Mouse (Mus musculus): ENCODE measurements around the gene Arpc3. TPM values are rescaled to one million over a fixed set of nuclear protein-coding genes. Genes with fewer than 3 reads are reported as not detected.

Gene Arpc3
- total RNA-seq (2021), result 100 to 1,000 TPM; 211 to 225 TPM

- peak; percentile 88 to 89 for DNase-seq (ENCODE audit: low spot score in 2 of 2)
- intact Hi-C loops (cut with DNase I), result no loop called here
Observed at GRCm38 (mm10) chr5:122391786-122392180, at the start of gene Arpc3. TSS of gene Arpc3 (plus strand) at chr5:122391878.

DNA sequence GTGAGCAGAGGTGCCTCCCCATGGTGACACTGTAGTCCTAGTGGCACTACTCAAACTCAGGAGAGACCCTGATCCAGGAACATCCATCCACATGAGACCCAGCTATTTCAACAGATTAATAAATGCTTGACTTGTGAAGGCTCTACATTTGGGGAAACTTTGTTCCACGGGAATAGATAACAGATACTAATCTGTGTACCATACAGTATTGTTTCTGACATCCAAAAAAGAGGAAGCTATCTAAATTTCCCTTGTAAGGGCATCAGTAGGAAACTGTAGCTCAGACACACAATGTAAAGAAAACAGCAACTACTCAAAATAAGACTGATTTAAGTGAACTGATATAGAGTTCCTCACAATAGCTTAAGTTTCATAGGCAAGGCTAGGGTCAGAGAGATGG is 48.8 kb upstream of the Arpc3 start:
- intact Hi-C loops (cut with DNase I), result loop anchor here (5.0 kb wide), 1 partner anchor 211 kb away; no protein-coding TSS in a partner anchor
- DNase-seq (ENCODE audit: low spot score in 2 of 2), result no peak

- intact Hi-C loops (cut with DNase I), result loop anchor here (1.0 to 5.0 kb wide), 2 partner anchors 75 to 211 kb away; no protein-coding TSS in a partner anchor
- DNase-seq (ENCODE audit: low spot score in 2 of 2), result no peak
Observed at GRCm38 (mm10) chr5:122343768-122344167, 47.9 kb upstream of the Arpc3 start.

- DNase-seq (ENCODE audit: low spot score in 2 of 2), result peak; percentile 65 to 70
- intact Hi-C loops (cut with DNase I), result loop anchor here (1.0 to 5.0 kb wide), 2 partner anchors 76 to 212 kb away; no protein-coding TSS in a partner anchor
Observed at GRCm38 (mm10) chr5:122344260-122344659, 47.4 kb upstream of the Arpc3 start.

DNA sequence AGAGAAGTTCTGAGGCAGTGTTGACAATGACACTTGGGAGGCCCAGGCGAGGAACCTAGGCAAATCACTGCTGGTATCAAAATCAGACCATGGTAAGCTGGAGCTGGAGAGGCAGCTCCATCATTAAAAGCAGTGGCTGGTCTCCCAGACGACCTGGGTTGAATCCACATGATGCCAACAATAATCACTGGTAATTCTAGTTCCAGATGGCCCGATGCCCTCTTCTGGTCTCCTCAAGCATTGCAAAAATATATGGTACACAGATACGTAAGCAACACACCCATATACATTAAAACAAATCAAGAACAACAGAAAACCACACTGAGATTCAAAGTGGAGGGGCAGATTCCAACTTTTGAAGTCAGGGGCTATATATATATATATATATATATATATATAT is 45.9 kb upstream of the Arpc3 start:
- intact Hi-C loops (cut with DNase I), result no loop called here
- no peak for DNase-seq (ENCODE audit: low spot score in 2 of 2)

DNA sequence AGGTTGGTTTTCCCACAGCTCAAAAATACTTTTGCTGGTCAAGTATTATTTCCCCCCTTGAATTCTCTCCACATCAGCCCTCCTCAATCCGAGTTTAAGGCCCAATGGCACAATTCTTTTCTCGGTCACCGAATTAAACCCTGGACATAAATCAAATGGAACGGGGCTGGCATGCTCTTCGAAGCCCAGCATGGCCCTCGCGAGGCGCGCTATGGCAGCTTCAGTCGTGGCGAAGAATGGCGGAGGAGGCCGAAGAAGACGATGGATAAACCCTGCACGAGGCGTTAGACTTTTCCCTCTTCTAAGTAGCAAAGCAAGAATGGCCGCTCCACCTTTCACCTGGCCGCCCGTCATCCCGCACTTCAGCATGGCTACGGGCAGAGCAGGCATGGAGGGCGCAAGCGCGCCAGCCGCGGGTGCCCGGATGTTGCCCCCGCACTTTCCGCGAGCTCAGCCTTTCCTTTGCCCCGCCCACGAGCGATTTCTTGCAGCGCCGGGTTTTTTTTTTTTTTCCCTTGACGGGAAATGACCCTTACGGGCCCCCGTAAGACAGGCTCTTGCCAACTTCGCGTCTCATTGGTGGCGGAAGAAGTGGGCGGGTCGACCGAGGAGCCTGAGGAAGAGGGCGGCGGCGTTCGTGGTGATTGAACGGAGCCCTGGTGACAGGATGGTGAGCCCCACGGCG is 37.7 kb upstream of the Arpc3 start, which contains the start of the genes Rad9b and Vps29:
Rad9b (minus strand) TSS at position 427 of the 685 bp plus-strand sequence.
Vps29 (plus strand) TSS at position 563 of the 685 bp plus-strand sequence.
- peak; percentile 98 to 99 for DNase-seq (ENCODE audit: low spot score in 2 of 2)
- intact Hi-C loops (cut with DNase I), result loop anchor here (1.0 kb wide), 1 partner anchor 18 kb away; the partner anchor contains the start of gene Fam216a

DNA sequence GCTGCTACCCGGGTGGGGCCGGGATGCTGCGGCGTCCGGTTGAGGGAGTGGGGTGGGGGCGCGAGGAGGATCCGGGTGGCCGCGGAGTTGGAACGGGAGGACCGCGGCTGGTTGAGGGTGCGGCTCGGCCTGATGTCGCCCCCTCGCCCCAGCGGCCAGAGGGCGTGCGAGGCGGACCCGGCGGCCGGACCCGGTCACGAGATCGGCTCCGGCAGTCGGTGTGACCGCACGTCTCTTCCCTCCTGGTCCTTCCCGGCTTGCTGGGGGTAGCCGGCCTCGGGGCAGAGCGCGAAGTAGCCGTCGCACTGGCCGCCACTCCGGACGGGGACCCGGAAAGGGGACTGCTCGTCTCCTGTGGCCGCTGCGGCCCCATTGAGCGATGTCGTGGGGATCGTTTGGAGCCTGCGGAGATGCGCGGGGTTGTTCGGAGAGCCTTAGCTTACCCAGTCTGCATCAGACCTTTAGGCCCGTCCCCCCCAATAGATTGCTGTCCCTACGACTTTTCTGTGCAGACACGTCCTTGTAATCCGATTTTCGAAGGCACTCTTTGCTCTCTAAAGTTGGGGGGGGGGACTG is 37.1 kb upstream of the Arpc3 start:
- intact Hi-C loops (cut with DNase I), result loop anchor here (1.0 kb wide), 1 partner anchor 18 kb away; the partner anchor contains the start of gene Fam216a
- DNase-seq (ENCODE audit: low spot score in 2 of 2), result no peak

GRCm38 (mm10) chr5:122371591-122372191 is 20.0 kb upstream of the Arpc3 start, which contains the start of gene Gpn3:
TSS of gene Gpn3 (plus strand) at chr5:122371876.
- DNase-seq (ENCODE audit: low spot score in 2 of 2), result no peak
- intact Hi-C loops (cut with DNase I), result loop anchor here (1.0 kb wide), 1 partner anchor 17 kb away; the partner anchor contains the start of genes Rad9b and Vps29

- intact Hi-C loops (cut with DNase I), result loop anchor here (1.0 kb wide), 1 partner anchor 18 kb away; the partner anchor contains the start of genes Rad9b and Vps29
- DNase-seq (ENCODE audit: low spot score in 2 of 2), result peak; percentile 99 to 100
Observed at GRCm38 (mm10) chr5:122372192-122372769, 19.4 kb upstream of the Arpc3 start, which contains the start of gene Fam216a. TSS of gene Fam216a (minus strand) at chr5:122372364.

DNA sequence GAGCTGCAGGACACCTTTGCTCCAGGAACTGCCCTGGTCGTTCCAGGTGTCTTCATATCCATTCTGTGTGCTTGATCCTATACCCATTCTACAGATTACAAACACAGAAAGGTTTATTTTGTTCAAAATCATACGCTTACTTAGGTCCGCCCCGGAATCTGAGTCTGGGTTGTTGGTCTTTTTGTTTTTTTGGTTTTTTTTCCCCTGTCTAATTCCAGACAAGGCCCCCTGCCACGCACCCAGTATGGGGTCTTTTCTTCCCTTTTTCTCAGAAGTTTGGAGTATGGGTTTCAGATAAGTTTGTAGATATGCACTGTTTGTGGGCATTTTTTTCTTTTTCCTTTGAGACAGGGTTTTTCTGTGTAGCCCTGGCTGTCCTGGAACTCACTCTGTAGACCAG is 18.8 kb upstream of the Arpc3 start:
- intact Hi-C loops (cut with DNase I), result loop anchor here (1.0 kb wide), 1 partner anchor 19 kb away; the partner anchor contains the start of genes Rad9b and Vps29
- no peak for DNase-seq (ENCODE audit: low spot score in 2 of 2)

GRCm38 (mm10) chr5:122377101-122377833 is 14.4 kb upstream of the Arpc3 start:
- intact Hi-C loops (cut with DNase I), result no loop called here
- no peak for DNase-seq (ENCODE audit: low spot score in 2 of 2)

GRCm38 (mm10) chr5:122378171-122378570 is 13.5 kb upstream of the Arpc3 start:
- DNase-seq (ENCODE audit: low spot score in 2 of 2), result no peak
- intact Hi-C loops (cut with DNase I), result no loop called here

DNA sequence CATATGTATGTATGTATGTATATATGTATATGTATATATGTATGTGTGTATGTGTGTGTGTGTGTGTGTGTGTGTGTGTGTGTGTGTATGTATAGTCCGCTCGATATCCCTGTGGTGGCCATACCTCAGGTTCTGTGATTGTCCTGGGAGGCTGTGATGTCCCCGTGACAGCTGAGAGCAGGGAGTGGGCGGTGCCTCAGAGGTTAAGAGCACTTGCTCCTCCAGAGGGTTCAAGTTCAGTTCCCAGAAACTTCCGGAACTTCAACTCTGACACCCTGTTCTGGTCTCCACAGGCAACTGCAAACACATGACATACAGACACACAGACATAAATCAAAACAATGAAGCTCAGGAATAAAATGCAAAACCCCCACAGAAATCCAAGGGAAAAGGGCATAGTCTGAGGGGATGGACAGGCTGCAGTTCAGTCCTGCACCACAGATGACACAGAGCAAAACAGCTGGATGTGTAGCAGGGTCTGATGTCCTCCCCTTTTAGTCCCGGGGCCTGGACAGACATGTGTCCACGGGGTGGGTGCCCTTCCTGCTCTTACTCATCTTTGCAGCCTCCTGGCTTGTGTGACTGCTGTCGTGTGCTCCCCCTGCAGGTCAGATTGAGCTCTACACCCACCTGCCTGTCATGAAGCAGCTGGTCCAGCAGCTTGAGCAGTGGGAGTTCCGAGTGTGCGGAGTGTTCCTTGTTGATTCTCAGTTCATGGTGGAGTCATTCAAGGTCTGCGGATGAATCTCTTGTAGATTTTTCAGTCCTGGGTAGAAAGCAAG is 12.1 kb upstream of the Arpc3 start:
- intact Hi-C loops (cut with DNase I), result no loop called here
- peak; percentile 64 to 79 for DNase-seq (ENCODE audit: low spot score in 2 of 2)

- intact Hi-C loops (cut with DNase I), result no loop called here
- DNase-seq (ENCODE audit: low spot score in 2 of 2), result no peak
Observed at GRCm38 (mm10) chr5:122390006-122390405, 1.7 kb upstream of the Arpc3 start.

GRCm38 (mm10) chr5:122390671-122391070 is 1.0 kb upstream of the Arpc3 start:
- DNase-seq (ENCODE audit: low spot score in 2 of 2), result no peak
- intact Hi-C loops (cut with DNase I), result no loop called here

GRCm38 (mm10) chr5:122391178-122391785 is 396 bp upstream of the Arpc3 start:
- no peak for DNase-seq (ENCODE audit: low spot score in 2 of 2)

DNA sequence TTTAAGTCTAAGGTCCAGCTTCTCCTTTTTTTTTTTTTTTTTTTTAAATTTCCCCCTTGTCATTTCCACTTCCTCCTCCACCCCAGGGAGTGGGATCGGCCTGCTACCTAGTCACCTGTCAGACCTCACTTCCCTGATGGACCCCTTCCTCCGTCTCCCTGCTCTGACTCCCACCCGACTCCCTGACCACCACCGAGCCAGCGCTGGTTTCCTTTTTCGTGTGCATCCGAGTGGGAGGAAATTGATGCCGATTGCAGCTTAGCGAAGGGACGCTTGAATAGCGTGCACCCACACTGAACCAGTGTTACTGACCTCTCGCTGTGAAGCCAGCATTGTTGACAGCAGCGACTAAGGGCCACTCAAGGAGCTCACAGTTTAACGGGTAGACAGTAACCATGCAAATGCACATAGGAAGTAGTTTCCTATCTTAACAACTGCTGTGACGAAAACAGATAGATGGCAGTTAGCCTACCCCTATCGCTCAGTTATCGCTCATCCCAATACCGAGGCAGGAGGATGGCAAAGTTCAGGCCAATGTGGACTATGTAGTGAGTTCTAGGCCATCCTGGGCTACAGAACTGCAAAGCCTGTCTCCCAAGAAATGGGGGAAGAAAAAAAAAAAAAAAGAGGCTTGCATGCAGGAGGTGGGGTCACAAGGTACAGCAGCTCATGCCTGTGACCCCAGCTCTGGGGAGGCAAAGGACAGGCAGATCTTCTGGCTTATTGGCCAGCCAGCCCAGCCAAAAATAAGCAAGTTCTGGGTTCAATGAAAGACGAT is 738 bp downstream of the Arpc3 start:
- intact Hi-C loops (cut with DNase I), result no loop called here
- DNase-seq (ENCODE audit: low spot score in 2 of 2), result no peak

More at GRCm38 (mm10) chr5:122391178-122391785, 396 bp upstream of the Arpc3 start:
- intact Hi-C loops (cut with DNase I), result no loop called here
